Mouse (Mus musculus) thymus, postnatal 14 days (tissue): ENCODE measurements around the gene Rab5c.

ENCODE experiments used
- DNase-seq: peaks from one replicate; pipeline ENCODE4 v3.0.0; 2021

Rab5c gene

GRCm38 (mm10) chr11:100738066-100738604 lies at the start of gene Rab5c:
Gene Rab5c, minus strand, starts transcription at chr11:100738215.
- DNase-seq, result peak; percentile 98

GRCm38 (mm10) chr11:100785774-100786173 lies 47.8 kb upstream of the Rab5c start:
- DNase-seq, result no peak

GRCm38 (mm10) chr11:100784286-100784685 lies 46.3 kb upstream of the Rab5c start:
- no peak for DNase-seq

- DNase-seq, result no peak
These were observed 44.6 kb upstream of the Rab5c start for GRCm38 (mm10) chr11:100782568-100782967.

GRCm38 (mm10) chr11:100781763-100782475 lies 43.9 kb upstream of the Rab5c start:
- no peak for DNase-seq

GRCm38 (mm10) chr11:100780247-100780646 lies 42.2 kb upstream of the Rab5c start:
- no peak for DNase-seq

GRCm38 (mm10) chr11:100778069-100778468 lies 40.1 kb upstream of the Rab5c start:
- no peak for DNase-seq

GRCm38 (mm10) chr11:100775921-100776320 lies 37.9 kb upstream of the Rab5c start:
- DNase-seq, result no peak

GRCm38 (mm10) chr11:100774261-100774660 lies 36.2 kb upstream of the Rab5c start:
- DNase-seq, result no peak

- DNase-seq, result peak; percentile 87
These were observed 32.8 kb upstream of the Rab5c start, which contains the start of gene Ghdc for GRCm38 (mm10) chr11:100770646-100771408. Gene Ghdc, minus strand, starts transcription at chr11:100770957.

- no peak for DNase-seq
These were observed 32.0 kb upstream of the Rab5c start for GRCm38 (mm10) chr11:100769980-100770379.

GRCm38 (mm10) chr11:100767871-100768270 lies 29.9 kb upstream of the Rab5c start:
- no peak for DNase-seq

GRCm38 (mm10) chr11:100766726-100767125 lies 28.7 kb upstream of the Rab5c start:
- no peak for DNase-seq

- DNase-seq, result no peak
These were observed 24.8 kb upstream of the Rab5c start, which contains the start of gene Hcrt for GRCm38 (mm10) chr11:100762831-100763230. Gene Hcrt, minus strand, starts transcription at chr11:100762931.

- DNase-seq, result peak; percentile 79
These were observed 23.6 kb upstream of the Rab5c start for GRCm38 (mm10) chr11:100761547-100762045.

GRCm38 (mm10) chr11:100759611-100760233 lies 21.7 kb upstream of the Rab5c start, which contains the start of gene Kcnh4:
Gene Kcnh4, minus strand, starts transcription at chr11:100759942.
- DNase-seq, result peak; percentile 83

GRCm38 (mm10) chr11:100758707-100759610 lies 20.9 kb upstream of the Rab5c start:
- peak; percentile 55 for DNase-seq

GRCm38 (mm10) chr11:100757566-100757965 lies 19.6 kb upstream of the Rab5c start:
- no peak for DNase-seq

- DNase-seq, result no peak
These were observed 18.5 kb upstream of the Rab5c start for GRCm38 (mm10) chr11:100756476-100756875.

- no peak for DNase-seq
These were observed 16.7 kb upstream of the Rab5c start for GRCm38 (mm10) chr11:100754693-100755057.

- DNase-seq, result no peak
These were observed 16.1 kb upstream of the Rab5c start for GRCm38 (mm10) chr11:100754021-100754692.
